Mouse (Mus musculus) kidney, adult 2 months (tissue): ENCODE measurements around the gene Eif4h.

ENCODE experiments used
- CTCF ChIP-seq: fragments of 200-500 bp; conservative IDR thresholded peaks from 2 replicates; pipeline ENCODE4 v1.5.1; 2011; ENCODE audit warnings: low read depth, mild to moderate bottlenecking, control low read depth, low read length, moderate library complexity, mixed read lengths; ENCODE audit not compliant: insufficient read depth, insufficient read length
- POLR2A ChIP-seq: fragments of 200-500 bp; IDR thresholded peaks from one replicate; pipeline ENCODE4 v1.6.1; 2011; ENCODE audit warnings: low read depth, low read length, control low read depth

DNA sequence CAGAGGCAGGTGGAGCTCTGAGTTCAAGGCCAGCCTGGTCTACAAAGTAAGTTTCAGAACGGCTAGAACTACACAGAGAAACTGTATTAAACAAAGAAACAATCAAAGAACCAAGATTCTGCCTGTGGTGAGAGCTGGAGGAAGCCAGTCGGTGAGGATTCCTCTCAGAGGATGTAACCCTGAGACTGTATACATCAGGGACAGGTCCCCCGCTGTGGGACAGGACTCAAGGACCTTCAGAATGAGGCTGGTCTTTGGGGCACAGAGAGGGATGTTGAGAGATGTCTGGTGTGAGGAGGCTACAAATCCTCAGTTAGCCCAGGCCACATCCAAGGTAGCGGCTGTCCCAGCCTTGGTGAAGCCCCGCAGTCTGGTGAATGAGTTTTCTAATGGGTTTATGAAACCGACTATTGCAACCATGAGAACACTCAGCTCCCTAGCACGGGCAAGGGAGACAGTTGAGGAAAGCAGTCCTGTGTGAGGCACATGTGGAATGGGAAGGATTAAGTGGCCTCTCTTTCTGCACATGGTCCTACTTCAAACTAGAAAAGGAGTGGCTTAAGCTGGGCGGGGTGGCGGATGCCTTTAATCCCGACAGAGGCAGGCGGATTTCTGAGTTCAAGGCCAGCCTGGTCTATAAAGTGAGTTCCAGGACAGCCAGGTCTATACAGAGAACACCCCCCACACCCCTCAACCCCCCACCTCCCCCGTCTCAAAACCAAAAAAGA is 29.2 kb downstream of the Eif4h start:
- TF ChIP-seq CTCF: no peak
- TF ChIP-seq POLR2A: no peak
